Mouse (Mus musculus): ENCODE results near the gene Rrp9.

DNA sequence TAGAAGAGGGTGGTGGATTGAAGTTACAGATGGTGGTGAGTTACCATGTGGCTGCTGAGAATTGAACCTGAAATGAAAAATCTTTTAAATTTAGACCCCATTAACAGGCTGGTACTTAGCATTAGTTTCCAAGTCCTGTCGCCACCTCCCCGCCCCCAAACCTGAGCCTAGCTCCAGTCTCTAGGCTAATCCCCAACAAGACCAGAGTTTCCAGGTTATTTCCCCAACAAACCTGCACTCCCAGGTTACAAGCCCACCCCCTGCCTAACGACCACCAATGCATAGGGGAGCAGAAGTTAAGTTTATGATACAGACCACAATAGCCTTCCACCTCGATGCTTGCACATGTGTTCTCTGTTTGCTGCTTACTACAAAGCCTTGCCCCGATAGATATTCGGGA, 37.8 kb downstream of the Rrp9 start:
- TF ChIP-seq HCFC1 (IDR thresholded peaks at IDR 0.05; ENCODE audit: borderline replicate concordance, insufficient read depth, low read length) (no peak), ZNF384 (IDR thresholded peaks at IDR 0.05; ENCODE audit: low read depth, low read length) (no peak), CHD2 (IDR thresholded peaks at IDR 0.05; ENCODE audit: low read depth, low read length) (no peak)

All from ES-E14 (cell line).